Mouse (Mus musculus): ENCODE data around the gene Rhbdd3.
"Not testable (repeated sequence)": the region's sequence is repeated elsewhere in the genome, so short reads cannot be mapped to it uniquely, and the experiment has no call there.

Rhbdd3 gene

DNA sequence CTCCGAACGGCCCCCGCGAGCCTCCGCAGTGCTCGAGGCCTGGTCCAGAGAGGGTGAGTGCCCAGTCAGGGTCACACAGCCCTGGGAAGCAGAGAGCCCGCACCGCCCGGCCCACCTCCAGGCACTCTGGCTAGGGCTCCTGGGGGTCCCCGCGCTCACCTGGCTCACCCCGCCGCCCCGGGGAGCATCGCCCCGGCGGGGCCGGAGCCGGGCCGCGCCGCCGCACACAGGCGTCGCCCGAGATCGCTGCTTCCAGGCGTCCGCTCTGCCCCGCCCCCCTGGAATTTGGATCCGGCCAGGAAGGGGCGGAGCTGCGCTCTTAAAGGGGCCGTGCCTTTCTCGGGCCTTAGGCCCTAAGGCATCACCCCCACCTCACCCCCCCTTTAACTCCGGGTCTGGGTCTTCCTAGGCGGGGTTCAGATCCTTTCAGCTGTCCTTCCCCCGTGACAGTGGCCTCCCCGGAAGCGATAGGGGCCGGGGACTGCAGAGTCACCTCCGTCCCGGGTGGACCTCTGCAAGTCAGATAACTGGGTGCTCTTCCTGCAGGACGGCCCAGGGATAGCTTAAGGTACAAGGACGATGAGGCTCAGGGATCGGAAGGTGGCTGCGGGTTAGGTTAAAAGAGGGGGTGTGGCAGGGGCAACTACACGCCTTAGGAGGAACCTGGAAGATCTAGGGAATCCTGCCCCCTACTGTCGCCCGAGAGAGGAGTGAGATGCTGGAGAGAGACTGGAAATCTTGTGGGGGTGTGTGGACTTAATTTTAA is 33.5 kb upstream of the Rhbdd3 start, which contains the start of gene Gas2l1:
Gene Gas2l1 (minus strand): TSS at position 272 of the 766 bp plus-strand sequence.
- in situ Hi-C loops (cut with MboI, MseI): no loop called here

DNA sequence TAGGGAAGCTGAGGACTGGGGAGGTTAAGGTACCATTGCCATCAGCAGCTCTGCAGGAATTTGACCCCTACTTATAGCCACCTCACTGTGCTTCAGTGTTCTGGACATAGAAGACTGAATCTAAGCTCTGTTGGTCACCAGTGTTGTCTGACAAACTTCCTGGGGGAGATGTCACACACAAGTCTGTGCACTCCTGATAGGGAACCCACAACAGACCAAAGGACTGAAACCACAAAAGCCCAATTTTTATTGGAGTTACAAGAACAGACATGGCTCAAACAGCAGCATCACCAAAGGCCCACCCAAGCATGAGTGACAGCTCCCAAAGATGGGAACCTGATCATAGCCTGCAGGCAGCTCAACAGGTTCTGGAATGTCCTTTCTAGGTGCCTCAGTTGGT is 31.7 kb upstream of the Rhbdd3 start:
- in situ Hi-C loops (cut with MboI, MseI): no loop called here

DNA sequence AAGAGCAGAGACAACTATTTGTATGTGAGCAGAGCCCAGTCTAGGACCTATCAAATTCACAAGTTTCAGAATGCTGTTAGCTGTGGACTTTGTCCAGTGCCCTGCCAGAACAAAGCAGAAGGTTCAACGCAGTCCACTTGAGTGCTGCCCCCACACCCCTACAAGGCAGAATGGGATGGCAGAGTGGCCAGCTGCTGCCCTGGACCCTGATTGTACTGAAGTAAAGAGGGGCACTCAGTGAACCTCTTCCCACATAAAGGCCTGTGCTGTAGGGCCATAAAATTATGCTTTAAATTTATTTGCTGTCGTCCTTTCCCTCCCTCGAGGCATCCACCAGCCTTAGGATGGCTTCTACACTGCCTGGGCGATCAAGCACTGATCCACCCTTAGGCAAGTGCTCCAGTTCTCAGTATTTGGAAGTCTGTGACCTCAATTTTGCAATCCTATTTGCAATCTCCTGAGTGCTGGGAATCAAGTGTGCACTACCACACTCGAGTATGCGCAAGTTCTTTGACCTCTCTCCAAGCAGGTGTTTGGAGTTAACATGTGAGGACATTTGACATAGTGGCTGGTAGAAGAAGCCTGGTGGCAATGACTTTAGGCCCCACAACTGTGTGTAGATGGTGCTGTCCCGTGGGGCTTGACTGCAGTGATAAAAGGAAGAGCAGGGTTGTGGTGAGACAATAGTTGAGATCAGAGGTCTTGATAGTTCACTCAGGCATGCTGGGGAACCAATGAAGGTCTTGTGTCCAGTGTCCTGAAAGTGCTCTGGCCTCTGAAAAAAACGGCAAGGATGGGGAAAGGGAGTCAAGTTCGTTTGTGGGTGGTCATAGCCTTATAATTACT is 30.4 kb upstream of the Rhbdd3 start:
- in situ Hi-C loops (cut with MboI, MseI): no loop called here

DNA sequence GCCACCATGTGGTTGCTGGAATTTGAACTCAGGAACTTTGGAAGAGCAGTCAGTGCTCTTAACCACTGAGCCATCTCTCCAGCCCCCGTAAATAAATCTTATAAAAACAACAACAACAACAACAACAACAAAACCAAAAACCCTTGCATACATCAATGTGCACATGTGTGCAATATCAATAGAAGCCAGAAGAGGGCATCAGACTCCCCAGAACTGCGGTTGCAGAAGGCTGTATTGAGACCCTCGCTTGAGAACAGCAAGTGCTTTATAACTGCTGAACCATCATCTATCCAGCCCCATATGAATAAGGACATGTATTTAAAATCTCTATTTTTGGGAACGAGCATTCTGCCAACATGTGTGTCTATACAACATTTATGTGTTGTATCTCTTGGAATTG is 23.8 kb upstream of the Rhbdd3 start:
- in situ Hi-C loops (cut with MboI, MseI): no loop called here

DNA sequence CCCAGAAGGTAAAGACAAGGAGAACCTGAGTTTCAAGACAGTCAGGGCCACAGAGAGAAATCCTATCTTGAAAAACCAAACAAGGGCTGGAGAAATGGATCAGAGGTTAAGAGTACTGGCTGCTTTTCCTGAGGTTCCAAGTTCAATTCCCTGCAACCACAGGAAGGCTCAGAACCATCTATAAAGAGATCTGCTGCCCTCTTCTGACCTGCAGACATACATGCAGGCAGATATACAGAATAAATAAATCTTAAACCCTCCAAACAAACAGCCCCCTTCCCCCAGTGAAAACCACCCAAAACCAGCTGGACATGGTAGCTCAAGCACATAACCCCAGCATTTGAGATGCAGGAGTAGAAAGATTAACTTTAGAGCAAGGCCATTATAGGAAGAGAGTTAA is 23.0 kb upstream of the Rhbdd3 start:
- in situ Hi-C loops (cut with MboI, MseI): no loop called here

DNA sequence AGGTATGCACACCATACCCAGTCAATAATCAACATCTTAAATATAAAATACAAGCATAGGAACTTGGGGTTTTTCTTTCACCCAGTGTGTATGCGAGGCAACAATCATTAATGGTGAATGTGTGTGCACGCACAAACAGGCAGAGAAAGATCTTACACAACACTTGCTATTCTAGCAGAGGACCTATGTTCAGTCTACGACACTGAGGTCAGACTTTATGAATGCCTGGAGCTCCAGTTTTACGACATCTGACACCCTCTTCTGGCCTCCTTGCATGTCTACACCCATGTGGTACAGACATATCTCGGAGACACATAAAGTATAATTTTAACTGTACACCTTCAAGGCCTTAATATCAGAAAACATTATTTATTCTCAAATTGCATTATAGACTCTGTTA is 21.9 kb upstream of the Rhbdd3 start:
- in situ Hi-C loops (cut with MboI, MseI): not testable (repeated sequence)

DNA sequence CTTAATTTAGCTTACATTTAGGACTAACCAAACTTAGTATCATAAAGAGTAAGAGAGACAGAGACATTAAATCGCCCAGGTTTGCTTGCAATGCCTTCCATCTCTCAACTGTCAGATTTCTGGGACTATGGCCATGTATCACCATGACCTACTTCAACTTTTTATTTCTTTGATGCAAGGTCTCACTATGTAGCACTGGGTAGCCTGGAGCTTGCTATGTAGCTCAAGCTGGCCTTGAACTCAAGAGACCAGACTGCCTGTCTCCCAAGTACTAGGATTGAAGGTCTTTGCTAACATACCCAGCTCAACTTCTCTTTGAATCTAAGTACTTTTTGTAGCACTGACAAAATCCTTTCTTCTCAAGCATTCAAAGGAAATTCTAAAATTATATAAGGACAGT is 9.6 kb upstream of the Rhbdd3 start:
- in situ Hi-C loops (cut with MboI, MseI): no loop called here

DNA sequence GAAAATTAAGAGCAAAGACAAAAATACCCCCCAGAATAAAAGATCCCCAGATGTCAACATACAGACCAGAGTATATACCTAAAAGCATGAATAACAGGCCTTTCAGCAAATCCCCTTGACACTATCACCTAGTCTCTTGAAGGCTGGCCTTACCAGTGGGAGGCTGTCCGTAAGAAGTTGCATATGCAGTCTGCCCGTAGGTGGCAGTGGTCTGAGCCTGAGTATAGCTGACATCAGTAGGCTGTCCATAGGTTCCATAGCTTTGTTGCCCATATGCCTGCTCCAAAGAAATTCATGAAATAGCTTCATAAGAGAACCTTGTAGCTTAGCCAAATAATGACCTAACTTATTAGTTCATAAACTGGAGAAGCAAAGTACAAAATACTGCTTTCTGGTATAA is 7.0 kb upstream of the Rhbdd3 start:
- in situ Hi-C loops (cut with MboI, MseI): no loop called here

DNA sequence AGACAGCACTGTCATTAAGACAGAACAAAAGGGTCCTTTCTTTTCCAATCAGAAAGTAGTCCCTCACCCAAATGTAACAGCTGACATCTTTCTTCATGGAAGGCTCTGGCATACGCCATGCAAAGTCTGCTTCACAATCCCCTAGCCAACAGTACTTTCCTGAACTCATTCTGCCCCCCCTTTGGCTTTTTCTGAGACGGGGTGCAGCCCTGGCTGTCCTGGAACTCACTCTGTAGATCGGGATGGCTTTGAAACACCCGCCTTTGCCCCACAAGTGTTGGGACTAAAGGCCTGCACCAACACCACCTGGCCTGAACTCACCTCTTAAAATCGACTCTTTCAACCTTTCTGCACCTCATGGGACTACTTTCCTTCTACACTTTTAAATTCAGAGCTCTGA is 2.8 kb upstream of the Rhbdd3 start:
- in situ Hi-C loops (cut with MboI, MseI): no loop called here

DNA sequence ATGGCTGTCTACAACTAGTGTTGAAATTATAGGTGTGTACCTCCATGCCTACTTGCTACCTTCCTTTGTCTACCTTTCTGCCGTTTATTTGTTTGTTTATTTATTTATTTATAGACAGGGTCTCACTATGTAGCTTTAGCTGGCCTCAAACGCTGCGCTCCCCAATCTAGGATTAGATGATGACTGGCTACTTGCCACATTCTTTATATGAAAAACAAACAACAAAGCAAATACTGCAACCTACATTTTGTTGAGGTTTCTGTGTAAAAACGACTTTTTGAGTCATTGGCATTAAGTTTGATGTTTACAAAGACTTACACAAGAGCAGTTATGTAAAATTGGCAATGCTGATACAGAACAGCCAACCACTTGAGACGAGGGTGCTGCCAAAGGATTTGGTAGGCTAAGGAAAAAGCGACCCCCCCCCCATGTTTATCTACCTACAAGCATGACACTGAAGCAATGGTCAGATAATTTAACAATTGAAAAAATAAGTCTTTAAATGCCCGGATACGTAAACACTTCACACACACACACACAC is 2.2 kb upstream of the Rhbdd3 start:
- in situ Hi-C loops (cut with MboI, MseI): no loop called here

DNA sequence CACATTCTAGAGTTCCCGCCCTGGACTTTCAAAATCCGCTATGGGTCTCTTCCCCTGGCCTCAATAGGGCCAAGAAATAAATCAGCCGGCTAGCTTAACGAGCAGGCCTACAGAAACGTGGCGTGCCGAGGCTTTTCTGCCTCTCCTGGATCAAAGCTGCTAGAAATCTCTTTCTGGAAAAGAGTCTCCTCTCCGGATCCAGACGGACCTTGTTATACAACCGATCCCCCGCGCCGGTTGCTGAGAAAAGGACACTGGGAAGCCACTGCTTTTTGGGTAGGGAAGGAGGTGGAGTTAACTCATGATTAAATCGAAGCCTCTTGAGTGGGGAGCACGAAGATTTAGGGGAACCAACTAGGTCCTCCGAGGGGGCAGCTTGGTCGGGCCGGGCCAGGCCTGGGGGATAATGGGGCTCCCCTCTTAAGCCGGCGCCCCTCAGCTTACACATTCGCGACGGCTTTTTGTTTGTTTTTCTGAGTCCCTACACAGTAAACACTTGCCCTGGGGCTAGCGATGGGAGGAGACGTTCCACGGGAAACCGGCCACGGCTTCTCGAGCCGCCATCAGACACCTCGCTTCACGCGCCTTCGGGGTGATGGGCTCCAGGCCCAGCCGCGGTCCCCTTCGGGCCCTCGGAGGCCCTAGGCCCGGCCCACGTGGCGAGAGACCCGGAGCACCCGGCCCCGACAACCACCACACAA is 541 bp upstream of the Rhbdd3 start:
- in situ Hi-C loops (cut with MboI, MseI): no loop called here

DNA sequence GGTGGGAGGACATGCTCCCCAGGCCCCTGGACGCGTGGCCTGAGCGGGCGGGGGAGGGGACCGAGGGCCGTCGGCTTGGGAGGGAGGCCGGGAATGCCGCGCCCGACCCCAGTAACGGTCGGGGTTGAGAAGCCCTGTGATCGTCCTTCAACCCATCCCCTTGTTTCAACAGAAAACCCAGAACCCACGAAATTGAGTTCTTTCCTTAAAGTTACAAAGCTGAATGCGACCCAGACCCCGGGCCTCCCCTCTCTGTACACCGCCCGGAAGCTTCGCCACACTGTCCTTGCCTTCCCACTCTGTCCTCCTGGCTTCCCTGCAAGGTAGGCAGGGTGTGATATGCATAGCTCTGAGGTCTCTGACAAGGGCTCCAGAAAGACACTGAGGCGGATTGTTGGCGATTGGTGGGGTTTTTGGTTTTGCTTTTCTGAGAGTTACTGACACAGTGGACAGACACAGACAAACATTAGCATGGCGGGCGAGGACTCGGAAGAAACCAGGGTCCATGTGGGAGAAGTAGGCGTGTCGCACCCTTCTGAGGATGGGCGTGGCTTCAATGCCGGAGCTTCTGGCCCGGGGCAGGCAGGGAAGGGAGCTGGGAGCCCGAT is 954 bp downstream of the Rhbdd3 start:
- in situ Hi-C loops (cut with MboI, MseI): no loop called here

DNA sequence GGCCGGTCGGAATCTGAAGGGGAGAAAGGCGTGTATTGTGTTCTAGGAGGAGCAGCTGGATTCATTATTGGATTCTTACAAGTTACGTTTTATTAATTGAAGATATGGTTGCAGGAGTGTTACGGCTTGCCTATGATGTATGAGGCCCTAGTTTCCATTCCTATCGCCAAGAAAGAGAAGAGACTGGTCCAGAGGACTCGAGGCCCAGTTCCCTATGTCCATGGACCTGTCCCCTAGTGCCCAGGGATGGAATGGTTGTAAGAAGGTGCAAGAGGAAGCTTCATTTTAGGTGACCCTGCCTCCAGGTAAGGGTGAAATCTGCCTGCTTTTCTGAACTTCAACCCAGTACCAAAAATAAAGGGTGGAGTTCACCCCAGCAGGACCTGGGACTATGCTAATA is 1.6 kb downstream of the Rhbdd3 start:
- in situ Hi-C loops (cut with MboI, MseI): no loop called here

DNA sequence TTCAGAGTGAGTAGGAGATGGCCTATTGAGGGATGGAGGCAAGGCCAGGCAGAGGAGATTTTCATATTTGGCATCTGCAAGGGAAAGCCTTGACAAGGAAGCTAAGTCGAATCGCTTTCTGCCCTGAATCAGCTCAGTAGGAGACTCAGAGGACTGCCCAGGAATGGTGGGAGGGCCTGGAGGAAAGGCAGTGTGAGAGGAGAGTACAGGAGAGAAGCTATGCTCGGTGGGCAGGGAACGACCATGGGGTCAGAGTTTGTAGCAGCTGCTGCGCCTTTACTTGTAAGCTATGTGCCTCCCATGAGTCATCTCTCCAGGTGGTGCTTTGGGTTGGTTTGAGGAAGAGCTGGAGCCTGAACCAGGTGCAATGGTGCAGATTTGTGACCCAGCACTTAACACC is 2.1 kb downstream of the Rhbdd3 start:
- in situ Hi-C loops (cut with MboI, MseI): no loop called here

DNA sequence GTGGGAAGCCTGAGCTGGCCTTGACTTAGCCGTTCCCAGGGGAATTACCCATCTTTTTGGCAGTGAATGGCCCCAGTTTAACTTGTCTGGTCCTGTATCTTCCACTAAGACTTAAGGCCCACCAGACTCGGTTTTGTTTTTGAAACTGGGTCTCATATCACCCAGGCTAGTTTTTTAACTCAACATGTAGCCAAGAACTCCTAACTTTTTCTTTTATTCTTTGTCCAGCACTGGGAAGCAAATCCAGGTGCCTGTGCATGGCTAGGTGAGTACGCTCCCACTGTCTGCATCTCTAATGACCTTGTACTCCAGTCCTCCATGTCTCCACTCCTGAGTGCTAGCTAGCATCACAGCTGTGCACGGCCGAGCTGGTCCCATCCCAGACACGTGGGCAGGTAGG is 2.9 kb downstream of the Rhbdd3 start:
- in situ Hi-C loops (cut with MboI, MseI): no loop called here

DNA sequence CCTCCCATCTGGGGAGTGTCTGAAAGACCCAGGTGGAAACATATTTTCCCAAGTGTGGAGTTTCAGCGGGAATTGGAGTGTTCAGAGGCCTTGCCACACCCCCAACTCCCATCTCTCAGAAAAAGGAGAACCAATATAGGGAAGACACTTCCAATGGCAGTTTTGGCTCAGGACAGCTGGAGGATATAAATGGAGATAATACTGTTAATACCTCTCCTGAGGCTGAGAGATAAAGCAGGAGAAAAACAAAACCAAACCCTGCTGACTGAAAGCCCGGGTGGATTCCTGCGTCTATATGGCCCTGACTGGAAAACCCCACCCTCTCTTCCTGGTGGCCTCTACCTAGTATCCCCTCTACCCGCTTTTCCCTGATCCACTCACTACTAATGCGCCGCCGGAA is 3.7 kb downstream of the Rhbdd3 start:
- in situ Hi-C loops (cut with MboI, MseI): no loop called here

DNA sequence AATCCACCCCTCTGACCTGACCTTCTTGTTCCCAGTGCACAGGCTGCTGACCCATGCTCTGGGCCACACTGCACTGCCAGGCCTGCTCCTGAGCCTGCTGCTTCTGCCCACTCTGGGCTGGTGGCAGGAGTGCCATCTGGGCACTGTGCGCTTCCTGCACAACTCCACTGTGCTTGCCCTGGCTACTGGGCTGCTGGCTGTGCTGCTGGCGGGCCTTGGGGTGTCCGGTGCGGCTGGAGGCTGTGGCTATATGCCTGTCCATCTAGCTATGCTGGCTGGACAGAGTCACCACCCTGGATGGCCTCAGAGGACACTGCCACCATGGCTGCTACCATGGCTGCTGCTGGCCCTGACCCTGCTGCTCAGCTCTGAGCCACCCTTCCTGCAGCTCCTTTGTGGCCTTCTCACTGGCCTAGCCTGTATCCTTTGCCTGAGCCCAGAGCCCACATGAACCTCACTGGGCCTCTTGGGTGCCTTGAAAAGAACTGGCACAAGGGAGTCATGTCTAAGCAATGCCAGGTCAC is 5.3 kb downstream of the Rhbdd3 start:
- in situ Hi-C loops (cut with MboI, MseI): no loop called here

DNA sequence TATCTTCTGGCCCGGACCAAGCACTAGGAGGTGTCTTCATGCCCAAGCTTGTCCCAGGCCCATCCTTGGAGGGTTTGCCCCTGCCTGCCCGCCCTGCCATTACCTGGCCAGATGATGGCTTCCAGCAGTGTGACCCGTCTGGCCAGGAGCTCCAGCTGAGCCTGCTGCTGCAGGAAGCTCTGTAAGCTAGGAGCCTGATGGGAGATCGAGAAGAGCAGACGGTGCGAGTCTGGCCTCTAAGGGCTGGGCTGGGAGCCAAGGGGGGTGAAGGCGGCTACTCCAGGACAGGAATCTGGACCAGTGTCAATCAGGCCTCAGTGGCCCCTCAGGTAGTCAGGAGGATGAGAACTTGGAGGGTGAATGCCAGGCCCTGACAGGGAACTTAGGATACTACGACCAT is 10.7 kb downstream of the Rhbdd3 start:
- in situ Hi-C loops (cut with MboI, MseI): no loop called here

DNA sequence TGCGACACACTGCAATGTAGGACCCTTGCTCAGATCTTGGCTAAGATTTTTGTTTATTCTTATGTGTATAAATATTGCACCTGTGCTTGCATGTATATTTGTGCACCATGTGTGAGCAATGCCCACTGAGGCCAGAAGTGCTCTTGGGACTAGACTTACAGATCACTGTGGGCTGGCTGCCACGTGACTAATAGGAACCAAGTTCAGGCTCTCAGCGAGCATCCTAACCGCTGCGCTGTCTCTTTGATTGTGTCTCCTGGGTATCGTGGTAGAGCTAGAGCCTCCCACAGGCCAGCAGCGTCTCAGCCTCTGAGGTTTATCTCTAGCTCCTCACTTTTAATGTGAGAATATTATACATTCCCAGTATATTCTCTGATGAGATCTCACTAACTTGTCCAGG is 14.9 kb downstream of the Rhbdd3 start:
- in situ Hi-C loops (cut with MboI, MseI): no loop called here

DNA sequence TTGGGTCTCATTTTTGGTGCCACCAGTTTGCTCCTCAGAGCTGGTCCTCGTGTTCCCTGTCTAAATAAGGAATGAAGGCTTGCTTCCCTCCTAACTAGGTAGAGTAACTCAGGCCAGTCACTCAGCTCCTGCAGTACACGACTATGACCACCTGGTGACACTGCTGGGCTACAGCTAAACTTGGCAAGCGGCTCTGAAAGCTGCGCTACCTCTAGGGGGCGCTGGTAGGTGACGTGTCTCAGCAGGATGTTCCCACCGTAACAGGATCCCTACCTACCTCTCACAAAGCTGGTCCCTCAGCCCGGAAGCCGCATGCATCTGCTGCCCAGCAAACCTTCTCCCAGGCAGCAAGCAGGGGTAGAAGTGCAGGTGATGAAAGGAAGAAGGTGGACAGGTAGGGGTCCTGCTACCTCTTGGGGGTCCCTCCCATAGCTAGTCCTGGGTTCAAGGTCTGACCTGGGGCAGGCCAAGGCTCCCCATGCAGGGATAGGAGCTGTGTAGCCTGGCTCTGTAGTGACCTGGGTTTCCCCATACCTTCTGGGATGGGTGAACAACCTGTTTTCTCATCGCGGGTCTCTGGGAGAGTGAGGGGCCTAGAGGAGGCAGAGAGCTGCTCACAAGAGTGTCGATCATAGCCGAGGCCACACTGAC is 16.3 kb downstream of the Rhbdd3 start:
- in situ Hi-C loops (cut with MboI, MseI): loop anchor here (5.0 kb wide), 1 partner anchor 362 kb away; no protein-coding TSS in a partner anchor

DNA sequence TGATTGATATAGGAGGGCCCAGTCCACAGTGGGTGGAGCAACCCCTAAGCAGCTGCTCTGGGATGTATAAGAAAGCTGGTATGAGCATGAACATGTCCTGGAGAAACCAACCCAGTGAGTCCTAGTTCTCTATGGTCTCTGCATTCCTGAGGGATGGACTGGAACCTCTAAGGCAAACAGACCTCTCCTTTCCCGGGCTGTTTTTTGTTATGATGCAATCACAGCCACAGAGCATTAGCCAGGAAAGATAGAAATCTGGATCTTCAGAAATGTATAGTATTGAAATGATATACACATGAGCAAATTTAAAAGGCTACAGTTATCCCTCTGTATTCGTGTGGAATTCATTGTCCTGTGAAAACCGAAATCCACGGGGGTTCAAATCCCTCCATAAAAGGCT is 27.0 kb downstream of the Rhbdd3 start:
- in situ Hi-C loops (cut with MboI, MseI): loop anchor here (10.0 kb wide), 1 partner anchor 109 kb away; no protein-coding TSS in a partner anchor
